Mouse (Mus musculus): ENCODE results near the gene Olfr469.
"Not testable (repeated sequence)": the region's sequence is repeated elsewhere in the genome, so short reads cannot be mapped to it uniquely, and the experiment has no call there.

Olfr469 gene

GRCm38 (mm10) chr7:107825441-107825840, at the start of gene Olfr469:
Olfr469 (minus strand) TSS chr7:107825541.
- DNase-seq (ENCODE audit: low spot score in 2 of 2), result not testable (repeated sequence)

GRCm38 (mm10) chr7:107847390-107847789, 22.0 kb upstream of the Olfr469 start, which contains the start of gene Olfr470:
Olfr470 (minus strand) TSS chr7:107847490.
- not testable (repeated sequence) for DNase-seq (ENCODE audit: low spot score in 2 of 2)

- no peak for DNase-seq (ENCODE audit: low spot score in 2 of 2)
Measured at GRCm38 (mm10) chr7:107841719-107842118, 16.4 kb upstream of the Olfr469 start.

- not testable (repeated sequence) for DNase-seq (ENCODE audit: low spot score in 2 of 2)
Measured at GRCm38 (mm10) chr7:107823867-107824266, 1.5 kb downstream of the Olfr469 start.

DNA sequence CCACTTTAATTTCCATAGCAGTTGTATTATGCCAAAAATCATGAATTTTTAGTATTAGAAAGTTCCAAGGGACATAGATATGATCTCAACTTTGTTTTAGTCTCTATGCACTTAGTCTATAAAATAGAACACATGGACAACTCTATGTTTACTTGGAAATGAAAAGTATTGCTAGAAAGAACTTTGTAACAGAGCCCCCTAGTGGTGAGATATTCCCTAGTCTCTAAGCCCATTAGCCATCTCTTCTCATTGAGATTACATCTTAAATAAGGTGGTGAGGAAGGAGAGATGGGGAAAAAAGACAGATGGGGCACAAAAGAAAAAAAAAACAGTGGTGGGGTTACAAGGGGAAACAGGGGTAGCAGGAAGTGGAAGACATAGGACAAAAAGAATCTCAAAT, 5.9 kb downstream of the Olfr469 start:
- DNase-seq (ENCODE audit: low spot score in 2 of 2), result no peak

- DNase-seq (ENCODE audit: low spot score in 2 of 2), result no peak
Measured at GRCm38 (mm10) chr7:107811963-107812362, 13.4 kb downstream of the Olfr469 start, which contains the start of gene Olfr467. Olfr467 (plus strand) TSS chr7:107812263.

GRCm38 (mm10) chr7:107802138-107802537, 23.2 kb downstream of the Olfr469 start:
- DNase-seq (ENCODE audit: low spot score in 2 of 2), result no peak

GRCm38 (mm10) chr7:107801108-107801507, 24.2 kb downstream of the Olfr469 start, which contains the start of gene Ovch2:
Ovch2 (minus strand) TSS chr7:107801208.
- no peak for DNase-seq (ENCODE audit: low spot score in 2 of 2)

DNA sequence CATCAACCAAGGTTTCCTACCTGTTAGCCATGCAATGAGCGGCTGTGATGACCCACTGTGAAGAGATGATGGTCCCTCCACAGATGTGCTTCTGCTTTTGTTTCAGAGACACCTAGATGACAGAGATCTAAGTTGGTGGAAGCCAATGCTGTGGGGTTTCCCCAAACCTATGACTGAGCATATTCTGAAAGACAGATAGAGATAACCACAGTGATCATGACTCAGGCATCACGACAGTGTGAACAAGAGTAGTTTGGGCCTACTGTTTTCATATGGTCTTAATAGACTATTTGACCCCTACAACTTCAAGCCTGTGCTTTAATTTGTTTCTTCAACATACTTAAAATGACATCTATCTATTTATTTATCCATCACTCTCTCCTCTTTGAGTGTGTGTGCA, 28.8 kb downstream of the Olfr469 start:
- no peak for DNase-seq (ENCODE audit: low spot score in 2 of 2)

DNA sequence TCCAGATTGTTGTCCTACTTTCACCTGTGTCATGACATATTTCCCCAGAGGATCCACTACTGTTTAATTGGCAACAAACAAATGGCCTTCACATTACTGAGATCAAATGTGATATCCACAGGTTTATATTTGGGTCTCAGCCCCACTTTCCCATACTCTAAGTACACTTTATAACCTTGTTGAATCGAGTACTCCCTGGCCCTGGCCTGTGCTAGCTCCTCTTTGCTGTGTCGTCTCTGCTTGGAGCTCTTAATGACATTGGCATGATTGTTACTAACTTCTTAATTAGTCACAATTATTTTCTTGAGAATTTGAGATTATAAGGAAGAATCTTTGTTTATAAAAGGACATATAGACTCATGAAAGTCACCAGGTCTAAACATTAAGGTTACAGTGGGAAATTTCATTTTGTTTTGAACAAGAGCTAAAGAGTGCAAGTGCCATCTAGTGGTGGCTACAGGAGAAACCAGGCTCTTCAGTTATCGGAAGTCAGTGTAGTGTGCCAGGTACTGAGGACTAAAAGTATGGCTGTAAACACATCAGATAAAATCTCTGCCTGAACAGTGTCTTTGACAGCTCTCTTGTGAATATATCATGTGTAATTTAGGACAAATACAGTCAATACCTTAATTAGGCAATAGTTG, 37.2 kb downstream of the Olfr469 start:
- DNase-seq (ENCODE audit: low spot score in 2 of 2), result no peak

DNA sequence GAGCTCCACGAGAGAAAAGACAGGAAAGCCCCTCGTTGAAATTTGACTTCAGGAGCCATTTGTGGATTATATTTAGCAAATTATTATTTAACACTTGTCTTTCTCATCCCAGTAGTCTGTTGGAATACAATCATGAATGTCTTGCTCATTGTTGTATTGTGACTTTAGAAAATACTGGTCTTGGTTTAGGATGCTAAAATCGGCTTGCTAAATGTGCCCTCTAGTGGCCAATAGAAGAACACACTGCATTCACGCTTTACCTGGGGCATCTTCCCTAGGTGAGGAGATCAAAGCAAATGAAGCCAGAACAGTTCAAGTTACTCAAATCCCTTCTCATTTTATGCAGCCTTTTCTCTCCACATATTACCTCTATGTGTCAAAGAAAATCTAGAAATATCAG, 45.7 kb downstream of the Olfr469 start:
- no peak for DNase-seq (ENCODE audit: low spot score in 2 of 2)

DNA sequence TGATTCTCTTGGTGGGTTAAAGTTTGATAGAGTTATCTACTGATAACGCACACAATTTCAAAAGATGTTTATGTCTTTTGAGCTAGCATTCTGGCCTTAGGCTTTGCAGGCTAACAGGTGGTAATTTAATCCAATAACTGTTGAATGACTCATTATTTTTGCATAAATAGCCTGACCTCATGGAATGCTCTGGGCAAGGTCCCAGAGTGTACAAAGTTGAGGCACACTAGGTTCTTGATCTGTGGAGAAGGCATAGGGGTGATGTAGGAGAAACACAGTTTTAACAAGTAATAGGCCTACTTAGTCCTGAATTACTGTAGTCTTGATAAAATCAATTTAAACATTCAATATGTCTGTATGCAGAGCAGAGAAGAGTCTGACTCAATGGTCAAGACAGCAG, 47.1 kb downstream of the Olfr469 start:
- no peak for DNase-seq (ENCODE audit: low spot score in 2 of 2)

DNA sequence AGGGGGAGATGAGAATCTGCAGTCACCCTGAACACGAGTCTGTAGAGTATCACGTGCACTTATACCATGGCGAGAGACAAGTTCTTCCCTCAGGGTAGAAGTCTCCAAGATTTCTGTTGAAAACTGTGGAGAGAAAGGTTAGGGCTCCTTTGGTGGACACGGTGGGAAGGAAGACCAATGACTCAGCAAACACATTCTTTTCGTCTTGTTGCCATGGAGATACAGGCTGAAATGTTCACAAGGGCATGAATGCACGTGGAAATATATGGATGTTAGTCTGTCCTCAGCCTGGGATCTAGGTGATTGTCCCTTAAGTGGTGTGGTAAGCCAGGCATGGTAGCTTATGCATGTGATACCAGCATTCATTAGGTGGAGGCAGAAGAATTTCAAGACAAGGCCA, 54.5 kb downstream of the Olfr469 start:
- DNase-seq (ENCODE audit: low spot score in 2 of 2), result no peak
